Mouse (Mus musculus): ENCODE data around the gene Pex11g. TPM values are rescaled to one million over a fixed set of nuclear protein-coding genes. Genes with fewer than 3 reads are reported as not detected.

Pex11g gene
- 4.5 and 5.0 TPM in 2 replicates for polyA plus RNA-seq (2015; fragmentation: Nextera tagmentation; extraction: Ambion mirVana)

DNA sequence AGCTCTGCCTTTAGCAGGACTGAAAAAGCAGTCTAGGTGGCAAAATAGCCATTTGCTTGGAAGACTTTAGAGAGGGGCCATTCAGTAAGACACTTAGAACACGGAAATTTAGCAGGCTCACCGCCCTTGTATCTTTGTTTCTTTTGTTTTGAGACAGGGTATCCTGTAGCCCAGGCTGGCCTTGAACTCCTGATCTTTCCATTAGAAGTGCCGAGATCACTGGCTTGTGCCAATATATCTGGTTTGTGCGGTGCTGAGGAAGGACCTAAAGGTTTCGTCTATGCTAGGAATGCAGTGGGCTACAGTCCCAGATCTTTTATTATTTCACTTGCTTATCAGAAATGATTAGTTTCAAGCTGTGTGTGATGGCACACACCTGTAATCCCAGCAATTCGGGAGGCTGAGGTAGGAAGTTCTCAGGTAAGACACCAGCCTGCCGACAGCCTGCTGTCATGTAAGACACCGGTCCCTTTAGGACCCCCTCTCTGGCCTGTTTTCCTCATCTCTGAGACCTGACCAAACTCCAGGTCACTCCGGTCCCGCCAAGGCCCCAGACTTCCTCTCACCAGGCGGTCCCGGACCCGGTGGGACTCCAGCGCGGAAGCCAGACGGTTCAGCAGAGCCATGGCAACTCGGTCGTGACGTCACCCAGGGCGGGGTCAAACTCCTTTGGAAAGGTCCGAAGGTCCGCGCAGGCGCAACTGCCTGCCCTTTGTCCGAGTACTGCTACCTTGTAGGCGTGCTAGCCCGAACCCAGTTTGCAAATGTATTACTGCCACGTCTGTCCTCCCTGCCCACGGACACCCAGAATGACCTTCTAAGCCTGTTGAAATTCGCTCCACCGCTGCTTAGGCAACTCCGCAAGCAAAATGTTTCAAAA, at the start of gene Pex11g:
Pex11g (minus strand) TSS at position 675 of the 880 bp plus-strand sequence.
- Histone ChIP-seq H3K9ac (ENCODE audit: low read depth, low read length) (peak within 1 kb of the TSS; percentile 66), H3K36me3 (ENCODE audit: control insufficient read depth, insufficient read depth, low read length) (no peaks in the 10 kb centered on the region), H3K4me3 (ENCODE audit: low read depth, low read length) (peak within 1 kb of the TSS; percentile 50), H3K9me3 (replicated peaks; ENCODE audit: control insufficient read depth, low read length, poor library complexity, severe bottlenecking) (no peaks in the 10 kb centered on the region), H3K4me1 (ENCODE audit: control insufficient read depth, insufficient read depth, low read length) (peaks cover 15% of the 10 kb centered on the region), H3K4me2 (ENCODE audit: low read length) (peak within 1 kb of the TSS; percentile 72), H3K27me3 (ENCODE audit: control insufficient read depth, insufficient read depth, low read depth, low read length) (no peaks in the 10 kb centered on the region), H3K27ac (ENCODE audit: low read length) (peak within 1 kb of the TSS; percentile 87)
- peak; percentile 95 for ATAC-seq
- 6% methylated on average over 32 of the region's 32 CpGs for WGBS

- 10% methylated on average over 16 of the region's 16 CpGs for WGBS
- ATAC-seq, result no peak
These were observed 49.6 kb upstream of the Pex11g start for GRCm38 (mm10) chr8:3517117-3517495.

DNA sequence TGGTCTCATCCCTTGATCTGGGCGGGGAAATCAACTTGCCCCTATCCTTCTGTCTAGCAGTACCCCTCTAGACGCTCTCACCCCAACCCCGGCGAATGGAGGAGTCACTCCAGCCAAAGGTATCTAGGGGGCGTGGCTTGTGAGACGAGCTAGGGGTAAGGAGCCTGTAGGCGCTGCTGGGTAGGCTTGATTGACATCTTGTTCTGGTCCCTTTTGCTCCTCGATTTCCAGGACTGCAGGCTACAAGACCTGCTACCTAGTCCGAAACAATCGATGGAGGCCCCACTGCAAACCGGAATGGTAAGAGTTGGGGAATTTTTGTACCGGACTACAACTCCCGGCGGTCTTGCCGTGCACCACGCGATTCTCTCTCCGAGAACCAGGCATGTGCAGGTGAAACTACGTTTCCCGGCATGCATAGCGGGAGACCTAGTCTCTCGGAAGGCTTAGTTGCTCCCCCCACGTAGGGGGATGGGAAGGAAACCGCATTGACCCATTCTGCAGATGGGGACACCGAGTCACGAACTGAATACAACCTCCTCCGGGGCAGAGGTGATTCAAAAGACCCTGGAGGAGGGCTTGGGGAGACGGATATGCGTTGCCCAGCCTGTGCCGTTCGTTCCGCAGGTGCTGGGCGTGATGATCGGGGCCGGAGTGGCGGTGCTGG, 49.1 kb upstream of the Pex11g start:
- Histone ChIP-seq H3K27ac (ENCODE audit: low read length) (peak overlapping the region; percentile 84), H3K9ac (ENCODE audit: low read depth, low read length) (peak overlapping the region; percentile 78), H3K9me3 (replicated peaks; ENCODE audit: control insufficient read depth, low read length, poor library complexity, severe bottlenecking) (no peaks in the 10 kb centered on the region), H3K4me2 (ENCODE audit: low read length) (peak overlapping the region; percentile 87), H3K27me3 (ENCODE audit: control insufficient read depth, insufficient read depth, low read depth, low read length) (no peaks in the 10 kb centered on the region), H3K4me3 (ENCODE audit: low read depth, low read length) (peak overlapping the region; percentile 58), H3K36me3 (ENCODE audit: control insufficient read depth, insufficient read depth, low read length) (peaks cover 13% of the 10 kb centered on the region), H3K4me1 (ENCODE audit: control insufficient read depth, insufficient read depth, low read length) (peaks cover 11% of the 10 kb centered on the region)
- whole genome bisulfite sequencing, result 4% methylated on average over 36 of the region's 36 CpGs
- peak; percentile 90 for ATAC-seq

More at GRCm38 (mm10) chr8:3517117-3517495, 49.6 kb upstream of the Pex11g start:
- peak overlapping the region; percentile 58 for H3K4me3 ChIP-seq (ENCODE audit: low read depth, low read length)
- H3K9me3 ChIP-seq (replicated peaks; ENCODE audit: control insufficient read depth, low read length, poor library complexity, severe bottlenecking), result no peaks in the 10 kb centered on the region
- H3K27me3 ChIP-seq (ENCODE audit: control insufficient read depth, insufficient read depth, low read depth, low read length), result no peaks in the 10 kb centered on the region
- H3K4me1 ChIP-seq (ENCODE audit: control insufficient read depth, insufficient read depth, low read length), result peaks cover 11% of the 10 kb centered on the region
- H3K27ac ChIP-seq (ENCODE audit: low read length), result peak overlapping the region; percentile 84
- H3K4me2 ChIP-seq (ENCODE audit: low read length), result peak overlapping the region; percentile 87
- peaks cover 14% of the 10 kb centered on the region for H3K36me3 ChIP-seq (ENCODE audit: control insufficient read depth, insufficient read depth, low read length)
- peak overlapping the region; percentile 78 for H3K9ac ChIP-seq (ENCODE audit: low read depth, low read length)

DNA sequence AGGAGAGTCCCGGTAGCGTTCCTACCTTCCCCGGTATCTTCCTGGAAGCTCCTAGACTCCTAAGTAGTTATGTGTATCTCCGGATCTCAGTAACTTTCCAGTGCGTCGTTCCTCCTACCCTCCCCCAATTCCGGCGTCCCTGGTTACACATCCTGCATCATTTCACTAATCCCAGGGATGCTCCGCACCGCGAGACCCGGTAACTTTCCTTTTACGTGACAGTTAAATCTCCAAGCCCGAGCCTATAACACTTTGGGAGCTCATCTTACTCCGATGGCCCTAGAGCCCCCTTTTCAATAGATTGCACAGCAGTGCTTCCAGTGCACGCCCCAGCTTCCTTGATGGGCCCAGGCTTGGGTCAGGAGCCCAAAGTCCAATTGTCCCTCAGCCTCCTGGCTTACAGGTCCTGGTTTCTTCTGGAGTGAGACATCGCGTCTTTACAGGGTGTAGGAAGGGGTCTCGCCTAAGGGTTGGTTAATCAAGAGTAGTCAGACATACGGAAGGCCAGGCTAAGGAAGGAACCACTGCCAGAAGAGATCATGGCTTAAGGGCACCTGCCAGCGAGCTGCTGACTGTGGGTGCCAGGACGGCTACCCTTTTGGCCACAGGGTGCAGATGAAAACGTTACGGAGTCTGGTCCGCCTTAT, 48.4 kb upstream of the Pex11g start:
- Histone ChIP-seq H3K4me3 (ENCODE audit: low read depth, low read length) (peak overlapping the region; percentile 58), H3K36me3 (ENCODE audit: control insufficient read depth, insufficient read depth, low read length) (peaks cover 11% of the 10 kb centered on the region), H3K27me3 (ENCODE audit: control insufficient read depth, insufficient read depth, low read depth, low read length) (no peaks in the 10 kb centered on the region), H3K9me3 (replicated peaks; ENCODE audit: control insufficient read depth, low read length, poor library complexity, severe bottlenecking) (no peaks in the 10 kb centered on the region), H3K27ac (ENCODE audit: low read length) (peak overlapping the region; percentile 84), H3K4me2 (ENCODE audit: low read length) (peak overlapping the region; percentile 87), H3K9ac (ENCODE audit: low read depth, low read length) (peak overlapping the region; percentile 78), H3K4me1 (ENCODE audit: control insufficient read depth, insufficient read depth, low read length) (peaks cover 11% of the 10 kb centered on the region)
- ATAC-seq, result peak; percentile 42
- under 1% methylated on average over 25 of the region's 25 CpGs for WGBS

DNA sequence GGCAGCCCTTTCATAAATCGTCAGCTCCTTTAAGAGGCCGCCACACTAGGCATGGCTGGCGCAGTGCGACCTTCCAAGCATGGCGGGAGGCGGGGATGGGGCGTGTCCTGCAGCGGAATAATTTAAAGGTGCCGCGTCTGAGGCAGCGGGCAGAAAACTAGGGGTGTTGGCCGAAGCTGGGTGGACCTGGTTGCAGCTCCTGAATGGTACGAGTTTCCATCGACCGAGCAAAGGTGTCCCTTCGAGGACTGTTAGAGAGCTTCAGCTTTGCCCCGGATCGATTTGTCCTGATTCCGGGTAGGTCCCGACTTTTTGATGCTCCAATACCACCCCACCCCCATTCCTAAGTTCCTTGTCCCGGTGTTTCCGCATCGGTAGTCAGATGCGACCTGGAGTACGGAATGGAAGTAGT, 47.8 kb upstream of the Pex11g start, which contains the start of gene Pnpla6:
Pnpla6 (plus strand) TSS at position 125 of the 412 bp plus-strand sequence.
- H3K4me2 ChIP-seq (ENCODE audit: low read length), result peak within 1 kb of the TSS; percentile 87
- H3K36me3 ChIP-seq (ENCODE audit: control insufficient read depth, insufficient read depth, low read length), result peaks cover 13% of the 10 kb centered on the region
- H3K27me3 ChIP-seq (ENCODE audit: control insufficient read depth, insufficient read depth, low read depth, low read length), result no peaks in the 10 kb centered on the region
- peak; percentile 77 for ATAC-seq
- peaks cover 11% of the 10 kb centered on the region for H3K4me1 ChIP-seq (ENCODE audit: control insufficient read depth, insufficient read depth, low read length)
- H3K27ac ChIP-seq (ENCODE audit: low read length), result peak within 1 kb of the TSS; percentile 84
- peak within 1 kb of the TSS; percentile 78 for H3K9ac ChIP-seq (ENCODE audit: low read depth, low read length)
- under 1% methylated on average over 25 of the region's 25 CpGs for WGBS
- no peaks in the 10 kb centered on the region for H3K9me3 ChIP-seq (replicated peaks; ENCODE audit: control insufficient read depth, low read length, poor library complexity, severe bottlenecking)
- peak within 1 kb of the TSS; percentile 58 for H3K4me3 ChIP-seq (ENCODE audit: low read depth, low read length)

GRCm38 (mm10) chr8:3514681-3515247, 47.3 kb upstream of the Pex11g start:
- Histone ChIP-seq H3K4me2 (ENCODE audit: low read length) (peak overlapping the region; percentile 87), H3K9ac (ENCODE audit: low read depth, low read length) (peak overlapping the region; percentile 78), H3K4me3 (ENCODE audit: low read depth, low read length) (peak overlapping the region; percentile 58), H3K27me3 (ENCODE audit: control insufficient read depth, insufficient read depth, low read depth, low read length) (no peaks in the 10 kb centered on the region), H3K4me1 (ENCODE audit: control insufficient read depth, insufficient read depth, low read length) (peaks cover 11% of the 10 kb centered on the region), H3K9me3 (replicated peaks; ENCODE audit: control insufficient read depth, low read length, poor library complexity, severe bottlenecking) (no peaks in the 10 kb centered on the region), H3K36me3 (ENCODE audit: control insufficient read depth, insufficient read depth, low read length) (peaks cover 13% of the 10 kb centered on the region), H3K27ac (ENCODE audit: low read length) (peak overlapping the region; percentile 84)
- WGBS, result 29% methylated on average over 13 of the region's 13 CpGs
- ATAC-seq, result no peak

DNA sequence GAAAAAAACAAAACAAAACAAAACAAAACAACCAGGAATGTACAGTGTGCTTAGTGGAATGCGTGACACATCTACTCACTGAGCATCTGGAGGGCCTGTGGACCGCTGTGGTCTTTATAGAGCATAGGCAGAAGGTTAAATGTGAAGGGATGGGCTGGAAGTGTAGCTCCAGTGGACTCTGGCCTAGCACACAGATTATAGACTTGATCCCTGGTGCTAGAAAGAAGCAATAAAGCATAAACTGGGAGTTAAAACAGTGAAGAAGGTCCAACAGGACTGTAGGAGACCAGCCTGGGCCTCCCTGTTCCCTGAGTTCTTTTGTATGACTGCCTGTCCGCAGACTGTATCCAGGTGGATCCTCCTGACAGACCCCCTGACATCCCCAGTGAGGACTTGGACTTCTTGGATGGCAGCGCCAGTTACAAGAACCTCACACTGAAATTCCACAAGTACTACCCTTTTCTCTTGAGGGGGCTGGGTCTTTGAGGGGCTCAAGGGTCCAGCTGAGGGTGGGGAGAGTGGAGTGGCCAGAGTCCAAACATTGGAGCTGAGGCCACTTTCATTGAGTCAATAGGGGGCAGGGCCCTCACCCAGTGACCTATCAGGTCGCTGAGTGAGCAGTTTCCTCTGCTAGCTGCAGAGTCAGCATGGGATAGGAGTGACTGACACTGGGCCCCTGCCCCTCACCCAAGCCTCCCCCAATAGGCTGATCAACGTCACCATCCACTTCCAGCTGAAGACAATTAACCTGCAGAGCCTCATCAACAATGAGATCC, 40.7 kb upstream of the Pex11g start:
- Histone ChIP-seq H3K9me3 (replicated peaks; ENCODE audit: control insufficient read depth, low read length, poor library complexity, severe bottlenecking) (no peaks in the 10 kb centered on the region), H3K9ac (ENCODE audit: low read depth, low read length) (no peak overlapping the region), H3K4me1 (ENCODE audit: control insufficient read depth, insufficient read depth, low read length) (no peaks in the 10 kb centered on the region), H3K27me3 (ENCODE audit: control insufficient read depth, insufficient read depth, low read depth, low read length) (no peaks in the 10 kb centered on the region), H3K4me3 (ENCODE audit: low read depth, low read length) (no peak overlapping the region), H3K27ac (ENCODE audit: low read length) (no peak overlapping the region), H3K4me2 (ENCODE audit: low read length) (no peak overlapping the region), H3K36me3 (ENCODE audit: control insufficient read depth, insufficient read depth, low read length) (peaks cover 19% of the 10 kb centered on the region)
- 89% methylated on average over 6 of the region's 6 CpGs for WGBS
- ATAC-seq, result no peak

DNA sequence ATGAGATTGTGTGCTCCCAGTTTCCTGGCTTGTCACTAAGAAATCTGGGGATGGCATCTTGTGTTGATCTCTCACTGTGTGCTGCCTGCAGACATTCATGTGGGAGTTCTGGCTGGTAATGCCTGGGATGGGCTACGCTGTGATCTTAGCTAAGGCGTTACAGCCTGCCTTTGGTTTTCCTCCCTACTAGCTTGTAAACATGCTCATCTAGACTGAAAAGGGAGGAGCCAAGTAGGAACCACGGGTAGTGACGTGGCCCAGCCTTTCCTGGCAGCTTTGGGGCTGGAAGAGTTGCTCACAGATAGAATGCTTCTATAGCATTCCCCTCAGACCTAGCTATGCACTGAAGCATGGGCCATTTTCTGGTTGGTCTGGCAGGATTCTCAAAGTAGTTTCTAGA, 34.7 kb upstream of the Pex11g start:
- H3K4me3 ChIP-seq (ENCODE audit: low read depth, low read length), result no peak overlapping the region
- peaks cover 8% of the 10 kb centered on the region for H3K36me3 ChIP-seq (ENCODE audit: control insufficient read depth, insufficient read depth, low read length)
- H3K4me2 ChIP-seq (ENCODE audit: low read length), result no peak overlapping the region
- H3K9me3 ChIP-seq (replicated peaks; ENCODE audit: control insufficient read depth, low read length, poor library complexity, severe bottlenecking), result no peaks in the 10 kb centered on the region
- no peak overlapping the region for H3K27ac ChIP-seq (ENCODE audit: low read length)
- H3K4me1 ChIP-seq (ENCODE audit: control insufficient read depth, insufficient read depth, low read length), result peaks cover 16% of the 10 kb centered on the region
- 82% methylated on average over 4 of the region's 4 CpGs for WGBS
- no peak overlapping the region for H3K9ac ChIP-seq (ENCODE audit: low read depth, low read length)
- no peaks in the 10 kb centered on the region for H3K27me3 ChIP-seq (ENCODE audit: control insufficient read depth, insufficient read depth, low read depth, low read length)
- no peak for ATAC-seq

All from midbrain, embryonic 16.5 days (tissue).